Mouse (Mus musculus) brain, adult 2 months (tissue): ENCODE measurements around the gene Zfr.

Source experiments
- DNase-seq: peaks from one replicate; pipeline ENCODE4 v3.0.0; 2011; ENCODE audit warnings: low read depth, low spot score

The Zfr gene

GRCm38 (mm10) chr15:12117242-12118092, at the start of gene Zfr:
Zfr (plus strand) TSS chr15:12117831.
- DNase-seq: peak; percentile 94

GRCm38 (mm10) chr15:12067971-12068370, 49.7 kb upstream of the Zfr start:
- DNase-seq: no peak

GRCm38 (mm10) chr15:12068395-12069218, 49.0 kb upstream of the Zfr start:
- DNase-seq: no peak

GRCm38 (mm10) chr15:12072709-12073336, 44.8 kb upstream of the Zfr start:
- DNase-seq: no peak

- no peak for DNase-seq
These were observed 43.2 kb upstream of the Zfr start for GRCm38 (mm10) chr15:12074426-12074825.

- DNase-seq: peak; percentile 47
These were observed 35.3 kb upstream of the Zfr start for GRCm38 (mm10) chr15:12082344-12082743.

- peak; percentile 80 for DNase-seq
These were observed 33.5 kb upstream of the Zfr start for GRCm38 (mm10) chr15:12084164-12084563.

- DNase-seq: peak; percentile 54
These were observed 32.8 kb upstream of the Zfr start for GRCm38 (mm10) chr15:12084859-12085258.

GRCm38 (mm10) chr15:12087634-12088033, 30.0 kb upstream of the Zfr start:
- DNase-seq: no peak

- no peak for DNase-seq
These were observed 29.5 kb upstream of the Zfr start for GRCm38 (mm10) chr15:12088091-12088490.

- no peak for DNase-seq
These were observed 27.5 kb upstream of the Zfr start for GRCm38 (mm10) chr15:12090087-12090486.

- no peak for DNase-seq
These were observed 26.5 kb upstream of the Zfr start for GRCm38 (mm10) chr15:12090981-12091669.

- peak; percentile 57 for DNase-seq
These were observed 25.7 kb upstream of the Zfr start for GRCm38 (mm10) chr15:12091781-12092458.

GRCm38 (mm10) chr15:12093026-12093960, 24.3 kb upstream of the Zfr start:
- peak; percentile 91 for DNase-seq

- peak; percentile 43 for DNase-seq
These were observed 23.6 kb upstream of the Zfr start for GRCm38 (mm10) chr15:12093961-12094566.

GRCm38 (mm10) chr15:12096447-12096846, 21.2 kb upstream of the Zfr start:
- DNase-seq: peak; percentile 88

GRCm38 (mm10) chr15:12097344-12097743, 20.3 kb upstream of the Zfr start:
- DNase-seq: no peak

- DNase-seq: peak; percentile 45
These were observed 16.7 kb upstream of the Zfr start for GRCm38 (mm10) chr15:12100912-12101311.

- DNase-seq: peak; percentile 67
These were observed 13.9 kb upstream of the Zfr start for GRCm38 (mm10) chr15:12103763-12104162.
